Mouse (Mus musculus): ENCODE measurements around the gene Txndc11. TPM values are rescaled to one million over a fixed set of nuclear protein-coding genes. Genes with fewer than 3 reads are reported as not detected.
"Not testable (repeated sequence)": the region's sequence is repeated elsewhere in the genome, so short reads cannot be mapped to it uniquely, and the experiment has no call there.

Gene Txndc11
- total RNA-seq (2015; ENCODE audit: low replicate concordance) (15.1 and 15.9 TPM in 2 replicates), total RNA-seq (2017; ENCODE audit: low replicate concordance) (18.0 and 28.1 TPM in 2 replicates)

GRCm38 (mm10) chr16:11134348-11135344, at the start of gene Txndc11:
Txndc11 (minus strand) TSS chr16:11134650.
- peak; percentile 96 for ATAC-seq (replicated peaks; ENCODE audit: low FRiP score, poor library complexity, severe bottlenecking)

DNA sequence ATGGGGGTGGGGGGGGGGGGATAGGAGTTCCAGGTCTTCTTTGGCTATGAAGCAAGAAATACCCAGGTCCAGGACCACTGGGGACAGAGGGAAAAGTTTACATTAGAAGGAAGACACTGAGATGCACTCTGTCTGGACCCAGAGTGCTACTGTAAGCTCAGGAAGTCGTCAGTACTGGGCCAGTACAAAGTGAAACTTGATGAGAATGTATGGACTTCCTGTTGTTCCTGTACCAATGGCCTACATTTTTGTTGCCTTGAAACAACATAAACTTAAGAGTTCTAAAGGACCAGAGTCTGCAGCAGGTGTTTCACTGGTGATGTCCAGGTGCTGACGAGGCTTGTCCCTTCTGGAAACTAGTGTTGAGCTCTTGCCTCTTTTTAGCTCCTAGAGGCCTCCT, 43.0 kb upstream of the Txndc11 start:
- no peak for ATAC-seq (replicated peaks; ENCODE audit: low FRiP score, poor library complexity, severe bottlenecking)

GRCm38 (mm10) chr16:11176884-11177244, 42.4 kb upstream of the Txndc11 start:
- no peak for ATAC-seq (replicated peaks; ENCODE audit: low FRiP score, poor library complexity, severe bottlenecking)

GRCm38 (mm10) chr16:11176208-11176883, 41.9 kb upstream of the Txndc11 start, which contains the start of gene Zc3h7a:
Zc3h7a (minus strand) TSS chr16:11176393.
- peak; percentile 93 for ATAC-seq (replicated peaks; ENCODE audit: low FRiP score, poor library complexity, severe bottlenecking)

DNA sequence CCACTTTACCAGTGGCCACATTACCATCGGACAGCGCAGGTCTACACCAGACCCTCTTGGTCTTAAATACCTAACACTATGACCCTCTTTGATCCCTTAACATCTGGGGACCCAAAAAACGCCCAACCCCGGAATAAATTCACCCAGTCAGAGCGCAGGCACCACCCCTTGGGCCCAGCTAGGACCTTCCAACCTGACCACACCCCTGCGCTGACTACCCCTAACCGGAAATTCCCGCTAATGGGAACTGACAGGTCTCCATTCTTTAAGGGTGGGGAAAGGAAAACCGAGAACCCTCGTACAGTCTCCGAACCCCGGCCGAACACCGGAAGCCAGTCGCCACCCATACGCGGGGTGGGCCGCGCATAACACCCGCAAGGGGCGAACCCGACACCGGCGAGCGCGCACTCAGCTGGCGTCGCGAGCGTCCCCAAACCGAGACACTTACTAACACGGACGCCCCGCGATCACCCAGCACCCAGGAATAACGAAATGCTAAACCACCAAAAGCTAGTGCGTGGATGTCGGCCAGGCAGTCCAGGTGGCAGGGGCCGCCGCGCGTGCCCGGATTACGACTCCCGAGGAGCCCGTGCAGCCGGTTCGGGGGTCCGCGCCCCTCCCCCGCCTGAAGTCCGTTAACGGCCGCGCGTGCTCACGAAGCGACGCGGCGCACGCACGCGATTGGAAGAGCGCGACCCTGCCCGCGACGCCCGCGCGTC, 41.2 kb upstream of the Txndc11 start:
- ATAC-seq (replicated peaks; ENCODE audit: low FRiP score, poor library complexity, severe bottlenecking) = peak; percentile 59

DNA sequence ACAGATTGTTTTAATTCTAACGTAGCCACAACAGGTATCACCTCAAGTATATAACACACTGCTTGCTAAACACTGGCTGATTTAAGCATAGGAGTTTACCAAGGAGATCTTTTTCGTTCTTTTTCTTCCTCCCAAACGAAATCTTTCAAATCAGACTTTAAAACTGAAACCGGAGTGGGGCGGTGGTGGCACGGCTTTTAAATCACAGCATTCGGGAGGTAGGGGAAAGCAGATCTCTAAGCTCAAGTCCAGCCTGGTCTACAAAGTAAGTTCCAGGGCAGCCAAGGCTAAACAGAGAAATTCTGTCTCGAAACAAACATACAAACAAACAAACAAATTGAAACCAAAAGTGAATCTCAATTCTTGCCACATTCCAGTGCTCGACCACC, 40.6 kb upstream of the Txndc11 start:
- no peak for ATAC-seq (replicated peaks; ENCODE audit: low FRiP score, poor library complexity, severe bottlenecking)

DNA sequence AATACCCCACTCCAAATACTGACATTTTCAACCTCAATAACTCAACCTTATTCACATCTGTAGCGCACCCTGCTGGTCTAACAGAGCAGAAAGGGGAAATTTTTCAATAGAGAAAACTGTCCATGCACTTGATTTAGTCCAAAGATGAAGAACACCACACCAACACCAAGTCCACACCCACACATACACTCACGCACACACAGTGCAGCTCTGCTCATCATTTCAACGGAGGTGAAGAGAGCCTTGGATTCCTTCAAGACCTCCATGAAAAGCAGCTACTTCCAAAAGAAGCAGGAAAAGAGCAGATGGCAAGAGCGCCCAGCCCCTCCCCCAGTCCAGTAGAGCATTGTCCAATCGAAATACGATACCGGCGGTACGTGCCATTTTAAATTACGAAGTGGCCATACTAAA, 40.2 kb upstream of the Txndc11 start:
- peak; percentile 41; the same call in 1 of the 2 replicates for ATAC-seq (replicated peaks; ENCODE audit: low FRiP score, poor library complexity, severe bottlenecking)

GRCm38 (mm10) chr16:11171679-11172078, 37.2 kb upstream of the Txndc11 start:
- no peak for ATAC-seq (replicated peaks; ENCODE audit: low FRiP score, poor library complexity, severe bottlenecking)

DNA sequence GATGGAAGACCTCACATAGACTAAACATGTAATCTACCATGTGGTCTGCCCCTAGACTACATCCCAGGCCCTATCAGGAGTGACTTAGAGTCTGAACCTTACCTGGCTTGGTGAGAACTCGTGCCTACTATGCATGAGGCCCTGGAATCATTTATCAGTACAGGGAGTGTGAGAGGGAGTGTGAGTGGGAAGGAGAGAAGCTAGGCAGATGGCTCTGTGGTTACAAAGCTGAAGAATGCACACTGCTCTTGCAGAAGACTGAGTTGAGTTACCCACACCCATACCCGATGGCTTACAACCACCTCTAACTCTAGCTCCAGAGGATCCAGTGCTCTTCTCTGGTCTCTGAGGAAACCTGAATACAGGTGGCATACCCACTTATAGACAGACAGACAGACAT, 32.0 kb upstream of the Txndc11 start:
- ATAC-seq (replicated peaks; ENCODE audit: low FRiP score, poor library complexity, severe bottlenecking) = 0 out of 2 replicates have a peak, but pooled peaks have one; percentile 25

GRCm38 (mm10) chr16:11164695-11165255, 30.3 kb upstream of the Txndc11 start:
- no peak for ATAC-seq (replicated peaks; ENCODE audit: low FRiP score, poor library complexity, severe bottlenecking)

DNA sequence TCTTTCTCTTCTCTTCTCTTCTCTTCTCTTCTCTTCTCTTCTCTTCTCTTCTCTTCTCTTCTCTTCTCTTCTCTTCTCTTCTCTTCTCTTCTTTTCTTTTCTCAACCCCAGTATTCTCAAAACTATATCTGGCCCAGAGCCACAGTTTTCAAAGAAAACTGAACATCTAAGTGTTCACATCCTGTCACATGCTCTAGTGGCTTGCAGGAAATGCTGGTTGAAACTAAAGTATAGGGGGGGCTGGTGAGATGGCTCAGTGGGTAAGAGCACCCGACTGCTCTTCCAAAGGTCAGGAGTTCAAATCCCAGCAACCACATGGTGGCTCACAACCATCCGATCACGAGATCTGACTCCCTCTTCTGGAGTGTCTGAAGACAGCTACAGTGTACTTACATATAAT, 23.3 kb upstream of the Txndc11 start:
- not testable (repeated sequence) for ATAC-seq (replicated peaks; ENCODE audit: low FRiP score, poor library complexity, severe bottlenecking)

- no peak for ATAC-seq (replicated peaks; ENCODE audit: low FRiP score, poor library complexity, severe bottlenecking)
Observed at GRCm38 (mm10) chr16:11154500-11154899, 20.1 kb upstream of the Txndc11 start.

DNA sequence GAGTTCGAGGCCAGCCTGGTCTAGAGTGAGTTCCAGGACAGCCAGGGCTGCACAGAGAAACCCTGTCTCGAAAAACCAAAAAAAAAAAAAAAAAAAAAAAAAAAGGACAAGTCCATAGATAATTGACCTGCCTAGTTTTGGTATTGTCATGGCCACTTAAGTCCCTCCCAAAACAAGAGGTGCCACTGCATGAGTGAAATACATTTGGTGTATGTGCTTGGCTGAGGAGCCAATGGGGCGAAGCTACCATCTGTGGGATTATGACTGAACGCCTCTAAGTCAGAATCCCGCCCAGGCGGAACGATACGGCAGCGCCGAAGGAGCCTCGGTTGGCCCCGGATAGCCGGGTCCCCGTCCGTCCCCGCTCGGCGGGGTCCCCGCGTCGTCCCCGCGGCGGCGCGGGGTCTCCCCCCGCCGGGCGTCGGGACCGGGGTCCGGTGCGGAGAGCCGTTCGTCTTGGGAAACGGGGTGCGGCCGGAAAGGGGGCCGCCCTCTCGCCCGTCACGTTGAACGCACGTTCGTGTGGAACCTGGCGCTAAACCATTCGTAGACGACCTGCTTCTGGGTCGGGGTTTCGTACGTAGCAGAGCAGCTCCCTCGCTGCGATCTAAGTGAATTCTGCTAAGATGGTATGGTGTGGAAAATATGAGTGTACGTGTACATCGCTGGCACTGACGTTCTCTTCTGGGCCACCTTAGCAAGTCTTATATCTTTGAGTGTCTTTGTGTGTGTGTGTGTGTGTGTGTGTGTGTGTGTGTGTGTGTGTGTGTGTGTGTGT, 9.4 kb upstream of the Txndc11 start:
- not testable (repeated sequence) for ATAC-seq (replicated peaks; ENCODE audit: low FRiP score, poor library complexity, severe bottlenecking)

- 0 out of 2 replicates have a peak, but pooled peaks have one; percentile 8 for ATAC-seq (replicated peaks; ENCODE audit: low FRiP score, poor library complexity, severe bottlenecking)
Observed at GRCm38 (mm10) chr16:11133476-11134347, 738 bp downstream of the Txndc11 start.

GRCm38 (mm10) chr16:11132839-11133238, 1.6 kb downstream of the Txndc11 start:
- ATAC-seq (replicated peaks; ENCODE audit: low FRiP score, poor library complexity, severe bottlenecking) = no peak

- no peak for ATAC-seq (replicated peaks; ENCODE audit: low FRiP score, poor library complexity, severe bottlenecking)
Observed at GRCm38 (mm10) chr16:11128301-11128700, 6.1 kb downstream of the Txndc11 start.

GRCm38 (mm10) chr16:11125371-11125770, 9.1 kb downstream of the Txndc11 start:
- ATAC-seq (replicated peaks; ENCODE audit: low FRiP score, poor library complexity, severe bottlenecking) = no peak

GRCm38 (mm10) chr16:11124110-11124509, 10.3 kb downstream of the Txndc11 start:
- no peak for ATAC-seq (replicated peaks; ENCODE audit: low FRiP score, poor library complexity, severe bottlenecking)
